Mouse (Mus musculus) heart, embryonic 11.5 days (tissue): ENCODE measurements at regions not wholly inside any gene's neighbourhood (a gene's known extent, or its start where the extent isn't known, plus 50 kb on each side); places are given as distances from the start of the nearest gene placed in this dataset.

Experiments used
- ATAC-seq: fragments of 200-750 bp; cut with Nextera tagmentation; replicated peaks from 2 replicates; pipeline ENCODE4 v1.8.0; 2017; ENCODE audit warnings: moderate library complexity; ENCODE audit not compliant: insufficient number of reproducible peaks, low FRiP score, low TSS enrichment
- H3K27ac ChIP-seq: fragments of 300-500 bp; sonication (generic); 2 replicates; pipeline ENCODE4 v1.5.1; 2014; ENCODE audit warnings: mild to moderate bottlenecking, low read depth, low read length
- H3K27me3 ChIP-seq: fragments of 300-500 bp; sonication (generic); 2 replicates; pipeline ENCODE4 v1.6.1; 2014; ENCODE audit warnings: mild to moderate bottlenecking, low read length, mixed read lengths; ENCODE audit not compliant: control insufficient read depth, insufficient read depth
- H3K36me3 ChIP-seq: fragments of 300-500 bp; sonication (generic); 2 replicates; pipeline ENCODE4 v1.6.1; 2014; ENCODE audit warnings: mild to moderate bottlenecking, low read length, moderate library complexity, mixed read lengths; ENCODE audit not compliant: control insufficient read depth, insufficient read depth
- H3K4me1 ChIP-seq: fragments of 300-500 bp; sonication (generic); 2 replicates; pipeline ENCODE4 v1.6.1; 2014; ENCODE audit warnings: low read length; ENCODE audit not compliant: control insufficient read depth, insufficient read depth
- H3K4me2 ChIP-seq: fragments of 300-500 bp; sonication (generic); 2 replicates; pipeline ENCODE4 v1.6.1; 2014; ENCODE audit warnings: mild to moderate bottlenecking, moderate library complexity
- H3K4me3 ChIP-seq: fragments of 300-500 bp; sonication (generic); 2 replicates; pipeline ENCODE4 v1.5.1; 2014; ENCODE audit warnings: low read depth, low read length
- H3K9ac ChIP-seq: fragments of 300-500 bp; sonication (generic); 2 replicates; pipeline ENCODE4 v1.6.1; 2014; ENCODE audit warnings: mild to moderate bottlenecking, low read depth, low read length, moderate library complexity
- H3K9me3 ChIP-seq: fragments of 300-500 bp; sonication (generic); replicated peaks from 2 replicates; pipeline ENCODE4 v1.6.1; 2016; ENCODE audit warnings: low read length; ENCODE audit not compliant: control insufficient read depth
- WGBS: fragments of 180-500 bp; shearing (Covaris S2); extraction: QIAGEN DNeasy Blood & Tissue Kit; methylation state at CpG from one replicate; pipeline ENCODE4 v1.1.7; 2014; ENCODE audit not compliant: insufficient replicate concordance; 5-methylcytosine and 5-hydroxymethylcytosine counted together

DNA sequence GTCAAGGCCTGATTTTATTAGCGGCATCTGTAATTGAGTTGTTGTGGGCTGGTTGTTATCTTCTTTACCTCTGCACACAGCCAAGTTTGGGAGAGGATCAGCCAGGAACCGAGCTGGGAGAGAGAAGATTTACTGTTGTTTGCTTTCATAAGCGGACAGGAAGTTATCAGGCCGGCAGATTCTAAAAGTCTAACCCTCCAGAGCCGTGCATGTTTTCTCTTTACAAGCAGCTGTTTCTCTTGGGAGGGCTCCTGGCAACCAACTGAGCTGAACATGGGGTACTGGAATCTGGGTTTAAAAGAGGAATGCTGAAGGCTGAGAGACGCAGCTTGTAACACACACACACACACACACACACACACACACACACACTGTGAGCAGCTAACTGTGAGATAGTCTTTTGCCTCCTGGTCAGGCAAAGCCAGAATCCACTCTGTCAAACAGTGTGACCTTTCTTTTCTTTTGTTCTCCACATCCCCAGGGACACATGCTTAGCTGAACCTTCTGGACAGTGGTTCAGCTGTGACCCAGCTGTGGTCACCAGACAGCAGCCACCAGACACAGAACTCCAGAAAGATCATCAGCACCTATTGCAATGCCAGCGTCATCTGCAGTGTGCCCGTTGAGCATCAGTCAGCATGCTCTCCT lies 82.5 kb upstream of the Sash1 start:
- H3K4me3 ChIP-seq = no peak overlapping the region
- H3K27ac ChIP-seq = peak overlapping the region; percentile 64
- H3K9ac ChIP-seq = no peak overlapping the region
- H3K36me3 ChIP-seq = no peaks in the 10 kb centered on the region
- H3K4me2 ChIP-seq = peak overlapping the region; percentile 31; the same call in 1 of the 2 replicates
- ATAC-seq = no peak
- H3K4me1 ChIP-seq = peaks cover 20% of the 10 kb centered on the region
- 29% methylated on average over 8 of the region's 8 CpGs for WGBS
- H3K9me3 ChIP-seq = no peaks in the 10 kb centered on the region
- H3K27me3 ChIP-seq = no peaks in the 10 kb centered on the region

DNA sequence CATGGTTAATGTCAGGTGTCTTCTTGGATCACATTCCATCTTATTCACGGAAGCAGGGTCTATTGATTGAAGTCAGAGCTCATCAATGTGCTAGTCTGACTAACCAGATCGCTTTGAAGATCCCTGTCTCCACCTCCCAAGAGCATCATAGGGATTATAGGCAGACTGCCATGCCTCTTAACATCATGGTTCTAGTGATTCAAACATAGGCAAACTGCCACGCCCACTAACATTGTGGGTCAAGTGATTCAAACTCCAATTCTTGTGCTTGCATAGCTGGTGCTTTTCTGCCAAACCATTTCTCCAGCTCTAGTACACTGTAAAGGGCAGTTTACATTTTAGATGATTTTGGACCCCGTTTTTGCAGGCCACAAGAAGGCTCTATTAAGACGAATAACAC lies 77.1 kb upstream of the Sash1 start:
- Histone ChIP-seq H3K27ac (no peak overlapping the region), H3K36me3 (no peaks in the 10 kb centered on the region), H3K4me2 (no peak overlapping the region), H3K9ac (no peak overlapping the region), H3K4me1 (peaks cover 4% of the 10 kb centered on the region), H3K9me3 (no peaks in the 10 kb centered on the region), H3K27me3 (no peaks in the 10 kb centered on the region), H3K4me3 (no peak overlapping the region)
- WGBS = 67% methylated on average over 5 of the region's 5 CpGs
- no peak for ATAC-seq

DNA sequence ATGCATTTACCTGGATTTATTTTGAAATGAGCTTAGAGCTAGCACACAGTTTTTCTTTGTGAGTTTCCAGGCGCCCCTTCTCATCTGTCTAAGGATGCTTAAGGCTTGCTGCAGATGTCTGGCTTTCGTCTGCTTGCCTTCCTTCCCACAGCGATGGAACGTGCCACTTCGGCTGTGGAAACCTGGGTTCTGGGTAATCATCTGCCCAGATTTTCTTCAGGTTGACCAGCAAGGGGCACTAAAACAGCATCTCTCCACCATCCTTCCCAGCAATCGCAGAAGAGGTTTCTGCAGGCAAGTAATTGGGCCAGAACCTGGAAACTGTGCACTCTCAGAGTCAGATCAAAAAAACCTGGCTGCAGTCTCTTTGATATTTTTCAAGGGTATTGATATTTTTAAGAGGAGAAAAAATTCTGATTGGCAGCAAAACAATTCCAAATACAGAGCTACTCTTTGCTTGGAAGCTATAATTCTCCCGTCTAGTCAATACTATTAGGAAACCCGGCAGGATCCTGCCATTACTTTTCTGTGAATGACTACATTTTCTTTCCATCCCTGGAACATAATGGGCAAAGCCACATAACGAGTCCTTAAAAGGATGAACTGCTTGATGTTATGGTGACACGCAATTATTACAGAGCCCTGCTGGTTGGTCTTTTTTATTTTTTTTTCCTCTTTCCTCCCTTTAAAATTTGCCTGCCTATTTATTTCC lies 75.2 kb upstream of the Sash1 start:
- WGBS = 56% methylated on average over 10 of the region's 10 CpGs

DNA sequence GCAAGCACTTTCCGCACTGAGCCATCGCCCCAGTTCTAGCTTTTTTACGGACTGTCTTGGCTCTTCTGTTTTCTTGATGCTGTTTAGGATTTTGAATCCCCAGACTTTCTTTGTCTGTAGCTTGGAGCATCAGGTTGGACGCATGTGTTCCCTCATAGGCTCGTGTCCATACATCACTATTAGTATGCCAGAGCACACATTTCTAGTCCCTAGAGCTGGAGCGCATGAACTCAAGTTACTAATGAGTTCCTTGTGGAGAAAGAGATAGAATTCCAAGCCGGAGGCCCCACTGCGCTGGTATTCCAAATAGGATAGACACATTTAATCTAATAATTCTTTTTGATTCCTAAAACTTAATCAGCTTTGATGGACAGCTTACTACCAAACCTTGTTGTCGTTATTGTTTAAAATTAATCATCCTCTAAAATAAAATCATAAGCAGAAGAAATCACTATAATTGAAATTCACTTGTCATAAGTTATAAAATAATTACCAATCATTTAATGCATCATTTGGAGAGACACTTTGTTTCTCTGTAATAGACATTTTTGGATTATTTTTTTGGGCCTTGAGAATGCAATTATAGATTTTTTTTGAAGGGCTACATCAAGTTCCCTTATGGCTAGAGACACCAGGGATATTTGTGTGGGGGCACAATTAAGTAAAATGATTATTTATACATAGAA lies 74.5 kb upstream of the Sash1 start:
- ATAC-seq = no peak
- H3K4me3 ChIP-seq = no peak overlapping the region
- H3K4me2 ChIP-seq = no peak overlapping the region
- H3K9ac ChIP-seq = no peak overlapping the region
- H3K27me3 ChIP-seq = no peaks in the 10 kb centered on the region
- H3K9me3 ChIP-seq = no peaks in the 10 kb centered on the region
- no peaks in the 10 kb centered on the region for H3K36me3 ChIP-seq
- H3K27ac ChIP-seq = no peak overlapping the region
- peaks cover 2% of the 10 kb centered on the region; the same call in 1 of the 2 replicates for H3K4me1 ChIP-seq
- 81% methylated on average over 9 of the region's 9 CpGs for WGBS

More for the DNA sequence above, 75.2 kb upstream of the Sash1 start:
- Histone ChIP-seq H3K4me1 (no peaks in the 10 kb centered on the region), H3K4me2 (no peak overlapping the region), H3K9ac (no peak overlapping the region), H3K27ac (no peak overlapping the region), H3K36me3 (no peaks in the 10 kb centered on the region), H3K4me3 (no peak overlapping the region), H3K27me3 (no peaks in the 10 kb centered on the region), H3K9me3 (no peaks in the 10 kb centered on the region)
- ATAC-seq = no peak

DNA sequence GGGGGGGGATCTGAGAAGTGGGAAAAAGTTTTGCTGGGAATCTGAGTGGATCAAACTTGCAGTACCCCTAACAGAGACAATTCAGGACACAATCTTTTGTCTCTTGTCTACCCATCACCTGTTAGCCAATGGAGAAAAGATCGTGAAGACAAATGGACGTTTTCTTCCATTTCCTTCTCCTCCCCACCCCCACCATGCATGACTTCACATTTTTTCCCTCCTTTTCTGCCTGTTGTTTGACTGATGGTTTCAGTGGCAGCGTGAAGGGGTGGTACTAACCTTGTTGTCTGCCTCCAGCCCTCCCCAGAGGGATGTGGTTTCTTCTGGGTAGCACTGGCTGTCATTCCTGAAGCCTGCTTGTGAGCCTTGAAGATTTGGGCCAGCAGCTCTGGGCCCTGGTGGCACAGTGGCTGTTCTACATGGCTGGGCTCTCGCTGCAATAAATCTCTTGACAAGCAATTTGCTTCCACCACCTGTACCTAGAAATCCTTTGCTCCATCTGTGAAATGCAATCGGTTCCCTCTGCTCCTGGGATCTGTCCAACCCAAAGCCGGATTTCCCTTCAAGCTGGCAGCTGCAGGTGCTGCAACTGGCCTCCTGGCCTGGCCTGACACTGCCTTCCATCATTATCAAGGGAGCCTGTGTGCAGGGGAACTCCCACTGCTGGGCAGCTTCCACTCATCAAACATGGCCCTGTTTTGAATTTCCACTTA lies 69.8 kb upstream of the Sash1 start:
- ATAC-seq = no peak
- Histone ChIP-seq H3K9me3 (no peaks in the 10 kb centered on the region), H3K27me3 (no peaks in the 10 kb centered on the region), H3K9ac (no peak overlapping the region), H3K36me3 (no peaks in the 10 kb centered on the region), H3K4me3 (no peak overlapping the region), H3K4me2 (no peak overlapping the region), H3K4me1 (peaks cover 2% of the 10 kb centered on the region; the same call in 1 of the 2 replicates), H3K27ac (no peak overlapping the region)
- 57% methylated on average over 6 of the region's 6 CpGs for WGBS

DNA sequence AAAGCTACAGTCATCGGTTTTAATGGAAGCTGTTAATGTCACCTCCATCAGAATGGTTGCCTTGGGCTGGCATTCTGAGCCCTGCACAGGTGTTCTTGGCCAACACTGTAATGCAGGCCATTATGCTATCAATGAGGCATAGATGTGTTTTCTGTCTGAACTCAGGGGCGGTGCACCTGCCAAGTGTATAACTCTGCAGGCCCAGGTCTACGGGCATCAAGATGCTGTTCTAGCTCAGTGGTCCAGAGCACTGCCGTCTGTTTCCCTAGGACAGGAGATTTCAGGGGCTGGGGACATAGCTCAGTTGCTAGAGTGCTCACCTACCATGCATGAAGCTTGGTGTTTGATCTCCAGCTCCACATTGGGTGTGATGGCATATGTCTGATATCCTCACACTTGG lies 68.1 kb upstream of the Sash1 start:
- no peaks in the 10 kb centered on the region for H3K27me3 ChIP-seq
- no peak for ATAC-seq
- no peak overlapping the region for H3K4me2 ChIP-seq
- no peak overlapping the region for H3K4me3 ChIP-seq
- H3K27ac ChIP-seq = no peak overlapping the region
- H3K9ac ChIP-seq = no peak overlapping the region
- H3K4me1 ChIP-seq = peaks cover 2% of the 10 kb centered on the region; the same call in 1 of the 2 replicates
- 86% methylated on average over 4 of the region's 4 CpGs for whole genome bisulfite sequencing
- no peaks in the 10 kb centered on the region for H3K36me3 ChIP-seq
- no peaks in the 10 kb centered on the region for H3K9me3 ChIP-seq

DNA sequence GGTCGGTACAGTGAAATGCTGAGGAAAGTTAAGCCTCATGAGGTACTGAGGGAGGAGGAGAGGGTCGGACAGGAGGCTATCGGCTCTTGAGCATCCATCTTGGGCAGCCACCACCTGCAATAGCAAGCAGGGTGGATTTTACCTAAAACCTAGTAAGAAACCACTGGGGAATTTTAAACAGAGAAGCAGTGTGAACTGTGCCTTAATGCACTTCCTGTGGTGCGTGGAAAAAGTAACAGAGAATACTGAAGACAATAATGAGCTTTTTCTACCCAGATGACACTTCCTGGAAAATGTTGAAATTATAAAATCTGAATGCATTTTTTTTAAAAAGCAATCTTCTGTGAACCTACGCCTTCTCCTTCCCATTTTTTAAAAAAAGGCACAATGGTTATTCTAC lies 67.1 kb upstream of the Sash1 start:
- WGBS = 74% methylated on average over 5 of the region's 5 CpGs
- no peaks in the 10 kb centered on the region for H3K27me3 ChIP-seq
- H3K27ac ChIP-seq = no peak overlapping the region
- H3K36me3 ChIP-seq = no peaks in the 10 kb centered on the region
- peaks cover 2% of the 10 kb centered on the region; the same call in 1 of the 2 replicates for H3K4me1 ChIP-seq
- H3K4me3 ChIP-seq = no peak overlapping the region
- no peak overlapping the region for H3K9ac ChIP-seq
- H3K9me3 ChIP-seq = no peaks in the 10 kb centered on the region
- ATAC-seq = no peak
- no peak overlapping the region for H3K4me2 ChIP-seq

DNA sequence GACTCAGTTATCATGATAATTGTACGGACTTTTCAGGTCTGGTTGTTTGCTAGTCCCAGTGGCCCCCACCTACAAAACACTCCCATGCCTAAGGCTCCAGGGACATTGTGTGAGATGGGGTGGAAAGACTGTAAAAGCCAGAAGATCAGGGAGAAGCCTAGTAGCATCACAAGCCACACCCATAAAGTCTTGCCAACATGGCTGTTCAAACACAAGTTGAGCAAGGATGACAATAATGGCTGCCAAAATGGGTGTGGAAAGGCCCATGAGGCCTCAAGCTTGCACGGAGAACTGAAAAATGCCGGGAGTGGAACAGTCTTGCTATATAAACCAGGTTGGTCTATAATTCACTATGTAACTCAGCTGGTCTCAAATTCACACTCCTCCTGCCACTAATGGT lies 66.1 kb upstream of the Sash1 start:
- Histone ChIP-seq H3K27ac (no peak overlapping the region), H3K36me3 (no peaks in the 10 kb centered on the region), H3K27me3 (no peaks in the 10 kb centered on the region), H3K4me1 (peaks cover 2% of the 10 kb centered on the region; the same call in 1 of the 2 replicates), H3K4me2 (no peak overlapping the region), H3K4me3 (no peak overlapping the region), H3K9me3 (no peaks in the 10 kb centered on the region), H3K9ac (no peak overlapping the region)
- 80% methylated on average over 3 of the region's 3 CpGs for WGBS
- ATAC-seq = no peak
